Mouse (Mus musculus): Measurements from ENCODE around the gene Kcnv2.

- TF ChIP-seq CTCF (IDR thresholded peaks at IDR 0.05 in 2 of 3, conservative IDR thresholded peaks at IDR 0.05 in 1 of 3; ENCODE audit: control insufficient read depth in 1 of 3, insufficient read depth in 1 of 3, low read depth in 2 of 3, low read length in 3 of 3, poor library complexity in 1 of 3, severe bottlenecking in 1 of 3) (no peak), POLR2A (IDR thresholded peaks at IDR 0.05; ENCODE audit: control insufficient read depth in 1 of 2, insufficient read depth in 1 of 2, low read depth in 1 of 2, low read length in 2 of 2, poor library complexity in 1 of 2) (0 out of 4 replicates have a peak, but pooled peaks of 1 of the 2 experiments have one; percentile 10), CHD1 (IDR thresholded peaks at IDR 0.05; ENCODE audit: low read depth, low read length) (no peak), USF1 (IDR thresholded peaks at IDR 0.05; ENCODE audit: low read depth, low read length) (no peak), ZNF384 (IDR thresholded peaks at IDR 0.05; ENCODE audit: low read depth, low read length) (no peak), SIN3A (IDR thresholded peaks at IDR 0.05; ENCODE audit: low read length) (no peak), HCFC1 (IDR thresholded peaks at IDR 0.05; ENCODE audit: low read depth, low read length) (no peak), USF2 (IDR thresholded peaks at IDR 0.05; ENCODE audit: borderline replicate concordance in 1 of 2, insufficient read depth in 1 of 2, low read depth in 1 of 2, low read length in 2 of 2) (no peak), NELFE (IDR thresholded peaks at IDR 0.05; ENCODE audit: low read depth, low read length) (no peak)
Observed at GRCm38 (mm10) chr19:27385304-27385703, 62.9 kb downstream of the Kcnv2 start.
